Mouse (Mus musculus): ENCODE measurements around the gene Bmper. TPM values are rescaled to one million over a fixed set of nuclear protein-coding genes. Genes with fewer than 3 reads are reported as not detected.

Gene Bmper
- total and polyA plus RNA-seq, 3 experiments: 1.3 to 1.9 (median 1.4) TPM

GRCm38 (mm10) chr9:23419107-23419506 is 196.2 kb downstream of the Bmper start:
- no peak for DNase-seq (ENCODE audit: extremely low read depth)
- H3K9me3 ChIP-seq (replicated peaks; ENCODE audit: low read length): no peaks in the 10 kb centered on the region
- H3K27me3 ChIP-seq (replicated peaks): no peaks in the 10 kb centered on the region
- H3K4me1 ChIP-seq (ENCODE audit: control insufficient read depth in 1 of 2, insufficient read depth in 2 of 2): peaks cover 0 to 4% of the 10 kb centered on the region in 2 experiments; a peak in 2 of 4 replicates
- H3K4me3 ChIP-seq (replicated peaks in 1 of 3; ENCODE audit: low read depth in 2 of 3, low read length in 2 of 3, poor library complexity in 1 of 3): no peak overlapping the region
- no peak overlapping the region for H3K4me2 ChIP-seq (ENCODE audit: insufficient read depth, low read depth, poor library complexity, severe bottlenecking)
- no peak for TF ChIP-seq NELFE (IDR thresholded peaks at IDR 0.05; ENCODE audit: low read depth, low read length)
- TF ChIP-seq MAX (IDR thresholded peaks at IDR 0.05; ENCODE audit: low read length): no peak
- no peak for TF ChIP-seq ZKSCAN1 (IDR thresholded peaks at IDR 0.05; ENCODE audit: borderline replicate concordance, low read depth, low read length)
- peak; percentile 41 for TF ChIP-seq RAD21 (IDR thresholded peaks at IDR 0.05; ENCODE audit: low read depth, low read length)
- TF ChIP-seq SMC3 (IDR thresholded peaks at IDR 0.05; ENCODE audit: low read depth, low read length): peak; percentile 24; the same call in 1 of the 2 replicates
- no peak for TF ChIP-seq MXI1 (IDR thresholded peaks at IDR 0.05; ENCODE audit: low read depth, low read length)
- TF ChIP-seq CHD2 (IDR thresholded peaks at IDR 0.05; ENCODE audit: low read length): no peak
- TF ChIP-seq USF1 (IDR thresholded peaks at IDR 0.05; ENCODE audit: low read depth, low read length): no peak
- TF ChIP-seq ZNF384 (IDR thresholded peaks at IDR 0.05; ENCODE audit: low read depth, low read length): no peak
- no peak for TF ChIP-seq RCOR1 (conservative IDR thresholded peaks at IDR 0.05; ENCODE audit: low read depth, low read length)
- TF ChIP-seq MYC (IDR thresholded peaks at IDR 0.05; ENCODE audit: low read depth, low read length): no peak
- TF ChIP-seq CTCF (conservative IDR thresholded peaks at IDR 0.05 in 1 of 2, IDR thresholded peaks at IDR 0.05 in 1 of 2; ENCODE audit: low read depth in 2 of 2, low read length in 2 of 2): peak in 1 of 2 experiments; percentile 35; a peak in 1 of 4 replicates
- no peak overlapping the region for H3K9ac ChIP-seq (ENCODE audit: insufficient read depth, low read depth)
- dilution Hi-C loops (cut with MboI; ENCODE audit: extremely low pct_ligation_motif_present, extremely low pct_unique_long_range_greater_than_20kb, low sequenced_read_pairs): no loop called here
- in situ Hi-C loops (cut with MboI; ENCODE audit: low pct_ligation_motif_present, low pct_unique_long_range_greater_than_20kb, low sequenced_read_pairs): no loop called here
- no peak overlapping the region for H3K27ac ChIP-seq (ENCODE audit: insufficient read depth, low read depth)
- H3K79me2 ChIP-seq (replicated peaks; ENCODE audit: control insufficient read depth, extremely low read depth, insufficient read depth, poor library complexity, severe bottlenecking): no peaks in the 10 kb centered on the region
- no peaks in the 10 kb centered on the region for H3K36me3 ChIP-seq (replicated peaks in 1 of 2; ENCODE audit: control insufficient read depth in 1 of 2, insufficient read depth in 1 of 2, low read length in 1 of 2)

GRCm38 (mm10) chr9:23423748-23424147 is 200.9 kb downstream of the Bmper start:
- no peaks in the 10 kb centered on the region for H3K79me2 ChIP-seq (replicated peaks; ENCODE audit: control insufficient read depth, extremely low read depth, insufficient read depth, poor library complexity, severe bottlenecking)
- dilution Hi-C loops (cut with MboI; ENCODE audit: extremely low pct_ligation_motif_present, extremely low pct_unique_long_range_greater_than_20kb, low sequenced_read_pairs): no loop called here
- DNase-seq (ENCODE audit: extremely low read depth): no peak
- H3K27ac ChIP-seq (ENCODE audit: insufficient read depth, low read depth): no peak overlapping the region
- H3K4me3 ChIP-seq (replicated peaks in 1 of 3; ENCODE audit: low read depth in 2 of 3, low read length in 2 of 3, poor library complexity in 1 of 3): no peak overlapping the region
- H3K9me3 ChIP-seq (replicated peaks; ENCODE audit: low read length): no peaks in the 10 kb centered on the region
- no peak overlapping the region for H3K4me2 ChIP-seq (ENCODE audit: insufficient read depth, low read depth, poor library complexity, severe bottlenecking)
- no peaks in the 10 kb centered on the region for H3K27me3 ChIP-seq (replicated peaks)
- no peak for TF ChIP-seq ZC3H11A (IDR thresholded peaks at IDR 0.05; ENCODE audit: low read depth, low read length)
- TF ChIP-seq CHD1 (IDR thresholded peaks at IDR 0.05; ENCODE audit: low read depth, low read length): no peak
- TF ChIP-seq PAX5 (IDR thresholded peaks at IDR 0.05; ENCODE audit: low read length): no peak
- no peak for TF ChIP-seq USF2 (conservative IDR thresholded peaks at IDR 0.05; ENCODE audit: low read depth, low read length)
- TF ChIP-seq USF1 (IDR thresholded peaks at IDR 0.05; ENCODE audit: low read depth, low read length): no peak
- no peak for TF ChIP-seq ETS1 (conservative IDR thresholded peaks at IDR 0.05; ENCODE audit: low read depth, low read length)
- no peak for TF ChIP-seq SIN3A (IDR thresholded peaks at IDR 0.05; ENCODE audit: low read length)
- H3K36me3 ChIP-seq (replicated peaks in 1 of 2; ENCODE audit: control insufficient read depth in 1 of 2, insufficient read depth in 1 of 2, low read length in 1 of 2): no peaks in the 10 kb centered on the region
- no peak overlapping the region for H3K9ac ChIP-seq (ENCODE audit: insufficient read depth, low read depth)
- H3K4me1 ChIP-seq (ENCODE audit: control insufficient read depth in 1 of 2, insufficient read depth in 2 of 2): peaks cover 0 to 4% of the 10 kb centered on the region in 2 experiments; a peak in 2 of 4 replicates
- in situ Hi-C loops (cut with MboI; ENCODE audit: low pct_ligation_motif_present, low pct_unique_long_range_greater_than_20kb, low sequenced_read_pairs): no loop called here
